ENCODE assay signal across 9 mouse cellular contexts in genomic region chr11:6465122-6465521, GRCm38 (mm10). TPM values are rescaled to one million over a fixed set of nuclear protein-coding genes. Genes with fewer than 3 reads are reported as not detected.
DNase-seq lines count a peak whose midpoint lies in the region; ATAC-seq and TF ChIP-seq lines count a peak whose summit lies in the region.
"Had no signal": no experiment of that assay in that cellular context is flagged by ENCODE, and none has a peak within 500 bp of the region (broad histone marks: within the 10 kb centered on the region; RNA-seq: fewer than 3 reads in every experiment).

No protein-coding gene starts in this region.

- no peak overlapping the region for H3K9ac ChIP-seq in lung, postnatal 0 days (replicated peaks; ENCODE audit: low read depth)
- H3K9ac ChIP-seq: heart, embryonic 13.5 days had no signal

- peaks cover 44% of the 10 kb centered on the region for H3K36me3 ChIP-seq in E14TG2a.4 (ENCODE audit: insufficient read depth, low read length)
- 0 out of 2 replicates have a peak, but pooled peaks cover 6% of the 10 kb centered on the region for H3K36me3 ChIP-seq in lung, postnatal 0 days (ENCODE audit: insufficient read depth, low read length)

- no peak overlapping the region for H3K4me3 ChIP-seq in E14TG2a.4 (replicated peaks; ENCODE audit: low read length)
- H3K4me3 ChIP-seq in cortical plate, adult 2 months (ENCODE audit: insufficient read depth, low read length), result no peak overlapping the region
- H3K4me3 ChIP-seq in lung, postnatal 0 days (ENCODE audit: low read depth, low read length), result no peak overlapping the region
- H3K4me3 ChIP-seq: heart, embryonic 13.5 days had no signal

- no peak for TF ChIP-seq EP300 in lung, postnatal 0 days (IDR thresholded peaks at IDR 0.05)

- TF ChIP-seq POLR2A in cortical plate, adult 2 months (IDR thresholded peaks at IDR 0.05; ENCODE audit: extremely low read depth, insufficient read depth, low read length), result no peak

- peaks cover 42% of the 10 kb centered on the region for H3K4me1 ChIP-seq in E14TG2a.4 (replicated peaks; ENCODE audit: low read depth, low read length)
- H3K4me1 ChIP-seq in cortical plate, adult 2 months (ENCODE audit: control insufficient read depth, insufficient read depth, low read length), result peaks cover 5% of the 10 kb centered on the region; the same call in 1 of the 2 replicates
- peaks cover 4% of the 10 kb centered on the region; the same call in 1 of the 2 replicates for H3K4me1 ChIP-seq in lung, postnatal 0 days (ENCODE audit: insufficient read depth, low read depth, low read length)

- ATAC-seq in lung, postnatal 0 days, result peak; percentile 67

- no peak overlapping the region for H3K27ac ChIP-seq in cortical plate, adult 2 months (ENCODE audit: insufficient read depth, low read length)
- H3K27ac ChIP-seq in lung, postnatal 0 days (ENCODE audit: low read length), result no peak overlapping the region
- H3K27ac ChIP-seq: heart, embryonic 13.5 days had no signal

- DNase-seq in adipocyte (ENCODE audit: low spot score), result peak; percentile 86
- peak; percentile 59 to 78 for DNase-seq in heart, postnatal 10 days
- peak; percentile 70 for DNase-seq in kidney, postnatal 14 days
- peak; percentile 92 for DNase-seq in lung, postnatal 0 days (ENCODE audit: low spot score)
- peak; percentile 88 for DNase-seq in retina, embryonic 14.5 days (ENCODE audit: low spot score)
- DNase-seq in thymus, postnatal 4 days, result peak; percentile 81

- peak; percentile 24; the same call in 1 of the 2 replicates for TF ChIP-seq CTCF in E14TG2a.4 (conservative IDR thresholded peaks at IDR 0.05; ENCODE audit: low read length)
- TF ChIP-seq CTCF in cortical plate, adult 2 months (IDR thresholded peaks at IDR 0.05; ENCODE audit: extremely low read depth, insufficient read depth, low read length), result peak; percentile 55
- TF ChIP-seq CTCF in lung, postnatal 0 days (IDR thresholded peaks at IDR 0.05), result peak; percentile 74

- H3K27me3 ChIP-seq in E14TG2a.4 (ENCODE audit: insufficient read depth, low read length), result no peaks in the 10 kb centered on the region
- no peaks in the 10 kb centered on the region for H3K27me3 ChIP-seq in lung, postnatal 0 days (replicated peaks; ENCODE audit: insufficient read depth, low read length)
- H3K27me3 ChIP-seq: heart, embryonic 13.5 days had no signal

- H3K4me2 ChIP-seq in lung, postnatal 0 days (replicated peaks; ENCODE audit: low read depth, low read length), result no peak overlapping the region
- H3K4me2 ChIP-seq: heart, embryonic 13.5 days had no signal

- peaks cover 4% of the 10 kb centered on the region; the same call in 1 of the 2 replicates for H3K9me3 ChIP-seq in E14TG2a.4 (ENCODE audit: low read length)
- no peaks in the 10 kb centered on the region for H3K9me3 ChIP-seq in lung, postnatal 0 days (ENCODE audit: low read length)
- H3K9me3 ChIP-seq: heart, embryonic 13.5 days had no signal

- WGBS in lung, postnatal 0 days, result 22% methylated on average over 4 of the region's 4 CpGs

- intact Hi-C loops in heart, postnatal 10 days (cut with DNase I), result no loop called here

RNA-seq across cellular contexts. Expression of gene Purb, which starts 10.6 kb away (rescaled TPM):
- polyA plus RNA-seq in cortical plate, adult 2 months (2012; rRNA removed), result 103 and 109 TPM in 2 replicates
- total RNA-seq in heart, postnatal 10 days (2021), result 10 to 100 TPM; 70.5 to 74.0 TPM
- polyA plus RNA-seq in lung, postnatal 0 days (2015; fragmentation: Nextera tagmentation; extraction: Ambion mirVana), result 21.4 and 25.5 TPM in 2 replicates

RNA-seq across cellular contexts. Expression of gene H2afv, which starts 20.9 kb away (rescaled TPM):
- 81.7 and 83.3 TPM in 2 replicates for polyA plus RNA-seq in cortical plate, adult 2 months (2012; rRNA removed)
- 10 to 100 TPM; 73.1 to 82.9 TPM for total RNA-seq in heart, postnatal 10 days (2021)
- 259 and 268 TPM in 2 replicates for polyA plus RNA-seq in lung, postnatal 0 days (2015; fragmentation: Nextera tagmentation; extraction: Ambion mirVana)

RNA-seq across cellular contexts. Expression of gene Ppia, which starts 49.9 kb away (rescaled TPM):
- 2,439 and 2,636 TPM in 2 replicates for polyA plus RNA-seq in cortical plate, adult 2 months (2012; rRNA removed)
- total RNA-seq in heart, postnatal 10 days (2021), result 100 to 1,000 TPM; 943 to 992 TPM
- polyA plus RNA-seq in lung, postnatal 0 days (2015; fragmentation: Nextera tagmentation; extraction: Ambion mirVana), result 3,011 and 3,180 TPM in 2 replicates

RNA-seq across cellular contexts. Expression of gene Myo1g, which starts 55.6 kb away (rescaled TPM):
- 0.75 and 0.87 TPM in 2 replicates for polyA plus RNA-seq in cortical plate, adult 2 months (2012; rRNA removed)
- 1 to 10 TPM; 1.4 to 1.6 TPM for total RNA-seq in heart, postnatal 10 days (2021)
- polyA plus RNA-seq in lung, postnatal 0 days (2015; fragmentation: Nextera tagmentation; extraction: Ambion mirVana), result 5.7 and 6.2 TPM in 2 replicates

Comparison
In these comparisons a context has a peak if more than half of its experiments do, and no peak if none do; other contexts are left out.
1. CTCF ChIP-seq: peak in every context shown above with its lines; median percentile 74 in lung, postnatal 0 days; 55 in cortical plate, adult 2 months; 24 in E14TG2a.4.